Mouse (Mus musculus) liver, adult 10 weeks (tissue): ENCODE data around the gene Fam205c. TPM values are rescaled to one million over a fixed set of nuclear protein-coding genes. Genes with fewer than 3 reads are reported as not detected.

ENCODE experiments used
- polyA plus RNA-seq: library from polyadenylated mRNA; stranded (reverse); fragments of 350-450 nt; fragmentation: Illumina TruSeq; extraction: RNeasy Lipid Tissue Mini Kit (QIAGEN cat#74804); gene quantifications from one replicate; pipeline ENCODE4 v1.2.3, GENCODE M21; 2014; ENCODE audit warnings: low read depth, low replicate concordance

The Fam205c gene
- not detected for polyA plus RNA-seq

DNA sequence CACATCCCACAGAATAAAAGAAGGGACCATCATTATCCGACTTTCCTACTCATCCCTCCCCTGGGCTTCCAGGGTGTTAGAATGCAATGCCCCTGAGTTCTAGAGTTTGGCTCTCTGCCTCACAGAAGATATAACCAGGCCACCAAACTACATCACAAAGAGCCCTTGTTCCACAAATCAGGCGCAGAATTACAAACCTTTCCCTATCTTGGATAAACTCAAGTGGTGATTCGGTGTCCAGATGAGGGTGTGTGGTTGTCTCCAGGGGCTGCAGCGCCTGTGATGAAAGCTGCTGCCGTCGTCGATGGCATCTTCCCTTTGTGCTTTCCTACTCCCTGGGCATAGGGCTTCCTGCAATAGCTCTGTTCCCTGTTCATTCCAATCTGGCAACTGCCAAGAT is at the start of gene Fam205c:
Fam205c (minus strand) TSS at position 101 of the 400 bp plus-strand sequence.

DNA sequence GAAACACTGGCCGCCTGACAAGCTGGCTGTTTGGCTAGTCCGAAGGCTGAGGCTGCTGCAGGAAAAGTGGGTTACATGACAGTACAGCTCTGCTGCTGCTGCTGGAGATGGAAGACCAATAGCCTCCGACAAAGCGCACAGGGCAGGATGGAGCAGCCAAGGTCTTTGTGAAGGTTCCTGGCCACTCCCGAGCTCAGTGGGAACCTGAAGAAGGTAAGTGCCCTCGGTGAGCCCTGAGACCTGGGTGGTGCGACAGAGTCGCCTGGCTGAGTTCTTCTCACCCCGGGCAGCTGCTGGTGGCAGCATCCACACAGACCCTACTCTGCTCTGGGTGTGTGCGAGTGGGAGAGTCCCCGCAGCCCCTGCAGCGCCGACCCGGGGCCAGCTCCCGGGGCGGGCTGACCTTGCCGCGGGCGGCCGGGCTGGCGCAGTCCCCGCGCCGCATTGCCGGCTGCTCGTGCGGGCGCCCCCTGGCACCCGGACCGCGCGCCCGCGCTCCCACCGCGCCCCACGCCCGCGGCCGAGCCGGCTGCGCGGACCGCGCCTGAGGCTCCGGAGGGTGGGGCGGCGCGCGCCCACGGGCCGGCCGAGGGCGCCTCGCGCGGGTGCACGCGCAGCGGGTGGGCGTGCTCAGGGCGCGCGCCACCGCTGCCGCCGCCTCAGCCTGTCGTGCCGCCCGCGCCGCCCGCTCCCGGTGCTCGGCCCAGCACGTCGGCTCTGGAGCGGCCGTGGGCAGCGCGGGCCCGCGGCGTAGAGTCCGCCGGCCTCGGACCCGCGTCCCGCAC is 42.8 kb upstream of the Fam205c start, which contains the start of gene Phf24:
Phf24 (plus strand) TSS at position 44 of the 785 bp plus-strand sequence.

DNA sequence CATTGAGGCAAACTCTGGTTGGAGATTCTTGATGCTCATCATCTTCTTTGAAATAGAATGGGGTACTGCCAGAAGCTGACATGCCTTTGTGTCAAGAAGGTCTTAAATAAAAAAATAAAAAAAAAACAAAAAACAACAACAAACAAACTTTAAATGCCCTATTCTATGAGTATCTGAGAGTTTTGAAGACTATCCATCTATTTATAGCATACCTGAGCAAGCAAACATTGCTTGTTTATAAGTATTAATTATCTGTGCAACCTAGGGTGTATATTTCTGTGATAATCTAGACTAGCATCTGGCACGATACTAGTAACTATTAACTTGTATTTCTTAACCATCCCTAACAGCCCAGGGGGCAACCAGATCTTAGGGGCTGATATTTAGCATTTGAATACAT is 17.4 kb downstream of the Fam205c start, which contains the start of gene Gm12394:
Gm12394 (minus strand) TSS at position 101 of the 400 bp plus-strand sequence.

DNA sequence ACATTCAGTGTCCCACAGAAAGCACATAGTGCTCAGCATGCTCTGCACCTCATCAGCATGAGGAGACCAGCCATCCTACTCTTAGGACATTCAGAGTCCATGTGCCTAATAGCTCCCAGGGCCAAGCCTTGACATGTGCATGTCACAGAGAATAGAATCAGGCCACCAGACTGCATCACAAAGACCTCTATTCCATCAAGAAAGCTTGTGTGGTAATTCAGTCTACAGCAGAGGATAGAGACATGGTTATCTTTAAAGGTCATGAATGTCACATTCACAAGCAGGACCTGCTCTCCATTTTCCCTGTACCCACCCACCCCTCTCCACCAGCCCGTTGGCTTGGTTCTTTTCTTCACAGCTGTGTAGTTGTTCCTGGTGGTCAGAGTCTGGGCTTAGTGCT is 20.2 kb downstream of the Fam205c start, which contains the start of gene Fam205a1:
Fam205a1 (minus strand) TSS at position 101 of the 400 bp plus-strand sequence.

Other genes with a start within 250 kb of the Fam205c start
- not detected for gene Gm2564, start 244.5 kb downstream of the Fam205c start, polyA plus RNA-seq
- gene Ccl27b, start 219.0 kb downstream of the Fam205c start, polyA plus RNA-seq = not detected
- gene Il11ra2, start 212.3 kb downstream of the Fam205c start, polyA plus RNA-seq = not detected
- not detected for gene 4930578G10Rik, start 138.7 kb downstream of the Fam205c start, polyA plus RNA-seq
- not detected for gene Ccl19, start 117.7 kb downstream of the Fam205c start, polyA plus RNA-seq
- not detected for gene Ccl21a, start 100.2 kb downstream of the Fam205c start, polyA plus RNA-seq
- gene Fam205a1, start 20.3 kb downstream of the Fam205c start, polyA plus RNA-seq = not detected
- not detected for gene Gm12394, start 17.5 kb downstream of the Fam205c start, polyA plus RNA-seq
- gene Phf24, start 42.4 kb upstream of the Fam205c start, polyA plus RNA-seq = 0.11 TPM
- gene Dnajb5, start 75.6 kb upstream of the Fam205c start, polyA plus RNA-seq = 0.19 TPM
- not detected for gene 1700022I11Rik, start 95.4 kb upstream of the Fam205c start, polyA plus RNA-seq
- 159 TPM for gene Vcp, start 126.3 kb upstream of the Fam205c start, polyA plus RNA-seq
- gene Fancg, start 136.3 kb upstream of the Fam205c start, polyA plus RNA-seq = 1.6 TPM
- 2.7 TPM for gene Pigo, start 151.6 kb upstream of the Fam205c start, polyA plus RNA-seq
- gene Stoml2, start 157.5 kb upstream of the Fam205c start, polyA plus RNA-seq = 29.1 TPM
- 1.7 TPM for gene Fam214b, start 172.0 kb upstream of the Fam205c start, polyA plus RNA-seq
- gene Unc13b, start 184.7 kb upstream of the Fam205c start, polyA plus RNA-seq = 1.9 TPM